Mouse (Mus musculus) heart, adult 11 months (tissue): ENCODE measurements around the gene Megf11.
A peak's percentile ranks its signal among the peaks of the same experiment; 100 is the strongest.
"Not testable (repeated sequence)": the region's sequence is repeated elsewhere in the genome, so short reads cannot be mapped to it uniquely, and the experiment has no call there.

Experiments used
- DNase-seq: peaks from one replicate; pipeline ENCODE4 v3.0.0; 2022

Megf11 gene

GRCm38 (mm10) chr9:64664612-64665011, 279.2 kb downstream of the Megf11 start:
- DNase-seq: no peak

GRCm38 (mm10) chr9:64666549-64666948, 281.1 kb downstream of the Megf11 start:
- DNase-seq: no peak

- no peak for DNase-seq
Measured at GRCm38 (mm10) chr9:64667513-64667912, 282.1 kb downstream of the Megf11 start.

- no peak for DNase-seq
Measured at GRCm38 (mm10) chr9:64668001-64668400, 282.6 kb downstream of the Megf11 start.

- DNase-seq: not testable (repeated sequence)
Measured at GRCm38 (mm10) chr9:64671341-64672319, 286.2 kb downstream of the Megf11 start.

- DNase-seq: no peak
Measured at GRCm38 (mm10) chr9:64687122-64688014, 301.9 kb downstream of the Megf11 start.

- DNase-seq: no peak
Measured at GRCm38 (mm10) chr9:64688015-64688394, 302.6 kb downstream of the Megf11 start.

GRCm38 (mm10) chr9:64690771-64691170, 305.3 kb downstream of the Megf11 start:
- DNase-seq: no peak

- peak; percentile 94 for DNase-seq
Measured at GRCm38 (mm10) chr9:64691176-64691575, 305.8 kb downstream of the Megf11 start.

- DNase-seq: peak; percentile 73
Measured at GRCm38 (mm10) chr9:64693094-64693493, 307.7 kb downstream of the Megf11 start.

- peak; percentile 84 for DNase-seq
Measured at GRCm38 (mm10) chr9:64695266-64695665, 309.8 kb downstream of the Megf11 start.

GRCm38 (mm10) chr9:64696404-64696803, 311.0 kb downstream of the Megf11 start:
- peak; percentile 87 for DNase-seq

- DNase-seq: peak; percentile 82
Measured at GRCm38 (mm10) chr9:64697006-64697405, 311.6 kb downstream of the Megf11 start.

GRCm38 (mm10) chr9:64697677-64698076, 312.3 kb downstream of the Megf11 start:
- peak; percentile 76 for DNase-seq

- DNase-seq: peak; percentile 79
Measured at GRCm38 (mm10) chr9:64698586-64698985, 313.2 kb downstream of the Megf11 start.

GRCm38 (mm10) chr9:64700451-64701311, 315.3 kb downstream of the Megf11 start:
- peak; percentile 53 for DNase-seq

- peak; percentile 85 for DNase-seq
Measured at GRCm38 (mm10) chr9:64701651-64702050, 316.2 kb downstream of the Megf11 start.

GRCm38 (mm10) chr9:64702391-64702790, 317.0 kb downstream of the Megf11 start:
- peak; percentile 65 for DNase-seq

GRCm38 (mm10) chr9:64702937-64703336, 317.5 kb downstream of the Megf11 start:
- peak; percentile 98 for DNase-seq

- peak; percentile 78 for DNase-seq
Measured at GRCm38 (mm10) chr9:64703420-64703965, 318.1 kb downstream of the Megf11 start.

GRCm38 (mm10) chr9:64704073-64704840, 318.8 kb downstream of the Megf11 start:
- peak; percentile 74 for DNase-seq
